Mouse (Mus musculus) intestine, embryonic 14.5 days (tissue): Measurements from ENCODE around the gene Rgs21. TPM values are rescaled to one million over a fixed set of nuclear protein-coding genes. Genes with fewer than 3 reads are reported as not detected.

Source experiments
- ATAC-seq: fragments of 200-750 bp; cut with Nextera tagmentation; replicated peaks from 2 replicates; pipeline ENCODE4 v1.8.0; 2017; ENCODE audit warnings: low read depth, moderate number of reproducible peaks, moderate TSS enrichment, moderate library complexity; ENCODE audit not compliant: low FRiP score, low TSS enrichment
- DNase-seq: peaks from one replicate; pipeline ENCODE4 v3.0.0-alpha.2; 2018; ENCODE audit warnings: low spot score
- H3K27ac ChIP-seq: fragments of 300-500 bp; sonication (generic); 2 replicates; pipeline ENCODE4 v1.5.1; 2014; ENCODE audit warnings: low read depth, mild to moderate bottlenecking, control low read depth
- H3K27me3 ChIP-seq: fragments of 300-500 bp; sonication (generic); replicated peaks from 2 replicates; pipeline ENCODE4 v1.6.1; 2014; ENCODE audit warnings: low read length, control low read depth; ENCODE audit not compliant: control insufficient read depth, insufficient read depth
- H3K36me3 ChIP-seq: fragments of 300-500 bp; sonication (generic); 2 replicates; pipeline ENCODE4 v1.6.1; 2014; ENCODE audit warnings: low read length, control low read depth; ENCODE audit not compliant: control insufficient read depth, insufficient read depth
- H3K4me1 ChIP-seq: fragments of 300-500 bp; sonication (generic); replicated peaks from 2 replicates; pipeline ENCODE4 v1.6.1; 2014; ENCODE audit warnings: low read length, control low read depth, mixed read lengths; ENCODE audit not compliant: control insufficient read depth, insufficient read depth
- H3K4me2 ChIP-seq: fragments of 300-500 bp; sonication (generic); 2 replicates; pipeline ENCODE4 v1.6.1; 2014; ENCODE audit warnings: low read length
- H3K4me3 ChIP-seq: fragments of 300-500 bp; sonication (generic); 2 replicates; pipeline ENCODE4 v1.5.1; 2014; ENCODE audit warnings: low read depth, low read length, control low read depth, mixed read lengths
- H3K9ac ChIP-seq: fragments of 300-500 bp; sonication (generic); 2 replicates; pipeline ENCODE4 v1.6.1; 2014; ENCODE audit warnings: mild to moderate bottlenecking, low read length
- H3K9me3 ChIP-seq: fragments of 300-500 bp; sonication (generic); 2 replicates; pipeline ENCODE4 v1.6.1; 2016; ENCODE audit warnings: low read length, control low read depth; ENCODE audit not compliant: control insufficient read depth
- WGBS: fragments of 180-500 bp; shearing (Covaris S2); extraction: QIAGEN DNeasy Blood & Tissue Kit; methylation state at CpG from one replicate; pipeline ENCODE4 v1.1.7; 2014; 5-methylcytosine and 5-hydroxymethylcytosine counted together
- polyA plus RNA-seq: library from polyadenylated mRNA; unstranded; fragments of >200 nt; fragmentation: Nextera tagmentation; extraction: Ambion mirVana; gene quantifications from 2 replicates; pipeline ENCODE4 v1.2.1, GENCODE M21; 2014

Rgs21 gene
- polyA plus RNA-seq: not detected in 2 replicates

GRCm38 (mm10) chr1:144567567-144567966 is at the start of gene Rgs21:
Gene Rgs21 (minus strand): TSS chr1:144567667.
- Histone ChIP-seq H3K4me3 (no peak within 1 kb of the TSS), H3K4me2 (no peak within 1 kb of the TSS), H3K9me3 (no peaks in the 10 kb centered on the region), H3K27me3 (no peaks in the 10 kb centered on the region), H3K36me3 (no peaks in the 10 kb centered on the region), H3K9ac (no peak within 1 kb of the TSS), H3K27ac (no peak within 1 kb of the TSS), H3K4me1 (no peaks in the 10 kb centered on the region)
- no peak for ATAC-seq
- 62% methylated on average over 3 of the region's 3 CpGs for WGBS
- DNase-seq: no peak

- ATAC-seq (no peak), DNase-seq (no peak)
- 97% methylated on average over 1 of the region's 1 CpGs for WGBS
- H3K27me3 ChIP-seq: no peaks in the 10 kb centered on the region
- no peak overlapping the region for H3K4me2 ChIP-seq
- H3K4me3 ChIP-seq: no peak overlapping the region
- H3K9ac ChIP-seq: no peak overlapping the region
- H3K36me3 ChIP-seq: no peaks in the 10 kb centered on the region
- H3K4me1 ChIP-seq: no peaks in the 10 kb centered on the region
- H3K9me3 ChIP-seq: no peaks in the 10 kb centered on the region
- no peak overlapping the region for H3K27ac ChIP-seq
Observed at GRCm38 (mm10) chr1:144604071-144604470, 36.6 kb upstream of the Rgs21 start.

GRCm38 (mm10) chr1:144602987-144603386 is 35.5 kb upstream of the Rgs21 start:
- 68% methylated on average over 2 of the region's 2 CpGs for WGBS
- DNase-seq: no peak

GRCm38 (mm10) chr1:144579321-144579720 is 11.9 kb upstream of the Rgs21 start:
- Histone ChIP-seq H3K27me3 (no peaks in the 10 kb centered on the region), H3K9ac (no peak overlapping the region), H3K27ac (no peak overlapping the region), H3K4me3 (no peak overlapping the region), H3K4me2 (no peak overlapping the region), H3K9me3 (no peaks in the 10 kb centered on the region), H3K4me1 (no peaks in the 10 kb centered on the region), H3K36me3 (no peaks in the 10 kb centered on the region)
- 80% methylated on average over 1 of the region's 1 CpGs for WGBS
- DNase-seq (no peak), ATAC-seq (no peak)

More at GRCm38 (mm10) chr1:144602987-144603386, 35.5 kb upstream of the Rgs21 start:
- H3K4me2 ChIP-seq: no peak overlapping the region
- no peak for ATAC-seq
- no peaks in the 10 kb centered on the region for H3K36me3 ChIP-seq
- H3K4me3 ChIP-seq: no peak overlapping the region
- no peak overlapping the region for H3K9ac ChIP-seq
- H3K27me3 ChIP-seq: no peaks in the 10 kb centered on the region
- no peaks in the 10 kb centered on the region for H3K9me3 ChIP-seq
- no peaks in the 10 kb centered on the region for H3K4me1 ChIP-seq
- no peak overlapping the region for H3K27ac ChIP-seq

- Histone ChIP-seq H3K9me3 (no peaks in the 10 kb centered on the region), H3K27ac (no peak overlapping the region), H3K36me3 (no peaks in the 10 kb centered on the region), H3K27me3 (no peaks in the 10 kb centered on the region), H3K9ac (no peak overlapping the region), H3K4me2 (no peak overlapping the region), H3K4me3 (no peak overlapping the region), H3K4me1 (no peaks in the 10 kb centered on the region)
- no peak for ATAC-seq
- 92% methylated on average over 2 of the region's 2 CpGs for WGBS
- no peak for DNase-seq
Observed at GRCm38 (mm10) chr1:144572972-144573371, 5.5 kb upstream of the Rgs21 start.

- H3K27ac ChIP-seq: no peak overlapping the region
- H3K4me1 ChIP-seq: no peaks in the 10 kb centered on the region
- no peak for DNase-seq
- 71% methylated on average over 3 of the region's 3 CpGs for WGBS
- H3K27me3 ChIP-seq: no peaks in the 10 kb centered on the region
- H3K9me3 ChIP-seq: no peaks in the 10 kb centered on the region
- ATAC-seq: no peak
- H3K9ac ChIP-seq: no peak overlapping the region
- no peaks in the 10 kb centered on the region for H3K36me3 ChIP-seq
- no peak overlapping the region for H3K4me3 ChIP-seq
- no peak overlapping the region for H3K4me2 ChIP-seq
Observed at GRCm38 (mm10) chr1:144569905-144570304, 2.4 kb upstream of the Rgs21 start.

GRCm38 (mm10) chr1:144545142-144545541 is 22.3 kb downstream of the Rgs21 start:
- no peaks in the 10 kb centered on the region for H3K36me3 ChIP-seq
- no peak overlapping the region for H3K27ac ChIP-seq
- WGBS: 70% methylated on average over 4 of the region's 4 CpGs
- no peaks in the 10 kb centered on the region for H3K9me3 ChIP-seq
- no peak for ATAC-seq
- H3K4me1 ChIP-seq: no peaks in the 10 kb centered on the region
- no peak overlapping the region for H3K9ac ChIP-seq
- H3K4me2 ChIP-seq: no peak overlapping the region
- no peak for DNase-seq
- no peak overlapping the region for H3K4me3 ChIP-seq
- no peaks in the 10 kb centered on the region for H3K27me3 ChIP-seq

GRCm38 (mm10) chr1:144544497-144544961 is 22.9 kb downstream of the Rgs21 start:
- no peak overlapping the region for H3K27ac ChIP-seq
- H3K4me3 ChIP-seq: no peak overlapping the region
- DNase-seq (no peak), ATAC-seq (no peak)
- H3K9me3 ChIP-seq: no peaks in the 10 kb centered on the region
- H3K4me1 ChIP-seq: no peaks in the 10 kb centered on the region
- no peak overlapping the region for H3K4me2 ChIP-seq
- H3K27me3 ChIP-seq: no peaks in the 10 kb centered on the region
- H3K9ac ChIP-seq: no peak overlapping the region
- WGBS: 67% methylated on average over 6 of the region's 6 CpGs
- H3K36me3 ChIP-seq: no peaks in the 10 kb centered on the region

- no peak overlapping the region for H3K4me2 ChIP-seq
- 89% methylated on average over 1 of the region's 1 CpGs for WGBS
- H3K4me1 ChIP-seq: no peaks in the 10 kb centered on the region
- ATAC-seq (no peak), DNase-seq (no peak)
- no peaks in the 10 kb centered on the region for H3K9me3 ChIP-seq
- H3K27me3 ChIP-seq: no peaks in the 10 kb centered on the region
- H3K9ac ChIP-seq: no peak overlapping the region
- no peaks in the 10 kb centered on the region for H3K36me3 ChIP-seq
- H3K27ac ChIP-seq: no peak overlapping the region
- H3K4me3 ChIP-seq: no peak overlapping the region
Observed at GRCm38 (mm10) chr1:144531746-144532145, 35.7 kb downstream of the Rgs21 start.
